Mouse (Mus musculus) forebrain, embryonic 12.5 days (tissue): ENCODE data around the gene Dip2a. TPM values are rescaled to one million over a fixed set of nuclear protein-coding genes. Genes with fewer than 3 reads are reported as not detected.

Experiments
- ATAC-seq: fragments of 200-750 bp; cut with Nextera tagmentation; 2 replicates; pipeline ENCODE4 v1.8.0; 2017; ENCODE audit warnings: moderate TSS enrichment; ENCODE audit not compliant: low FRiP score
- H3K27ac ChIP-seq: fragments of 300-500 bp; sonication (generic); 2 replicates; pipeline ENCODE4 v1.5.1; 2016; ENCODE audit warnings: mild to moderate bottlenecking
- H3K27me3 ChIP-seq: fragments of 300-500 bp; sonication (generic); 2 replicates; pipeline ENCODE4 v1.6.1; 2016; ENCODE audit warnings: mild to moderate bottlenecking
- H3K36me3 ChIP-seq: fragments of 300-500 bp; sonication (generic); replicated peaks from 2 replicates; pipeline ENCODE4 v1.6.1; 2016; ENCODE audit warnings: mild to moderate bottlenecking
- H3K4me1 ChIP-seq: fragments of 300-500 bp; sonication (generic); 2 replicates; pipeline ENCODE4 v1.6.1; 2016
- H3K4me2 ChIP-seq: fragments of 300-500 bp; sonication (generic); 2 replicates; pipeline ENCODE4 v1.6.1; 2016; ENCODE audit warnings: mild to moderate bottlenecking, moderate library complexity
- H3K4me3 ChIP-seq: fragments of 300-500 bp; sonication (generic); replicated peaks from 2 replicates; pipeline ENCODE4 v1.5.1; 2016; ENCODE audit warnings: mild to moderate bottlenecking
- H3K9ac ChIP-seq: fragments of 300-500 bp; sonication (generic); 2 replicates; pipeline ENCODE4 v1.6.1; 2016; ENCODE audit warnings: mild to moderate bottlenecking
- H3K9me3 ChIP-seq: fragments of 300-500 bp; sonication (generic); 2 replicates; pipeline ENCODE4 v1.6.1; 2016
- WGBS: fragments of 180-500 bp; shearing (Covaris S2); methylation state at CpG from one replicate; pipeline ENCODE4 v1.1.7; 2016; 5-methylcytosine and 5-hydroxymethylcytosine counted together
- polyA plus RNA-seq: library from polyadenylated mRNA; unstranded; fragments of >200 nt; fragmentation: Nextera tagmentation; extraction: Ambion mirVana; gene quantifications from 2 replicates; pipeline ENCODE4 v1.2.1, GENCODE M21; 2016

Gene Dip2a
- polyA plus RNA-seq, 1 experiment from 2014 or later, result 11.1 TPM

DNA sequence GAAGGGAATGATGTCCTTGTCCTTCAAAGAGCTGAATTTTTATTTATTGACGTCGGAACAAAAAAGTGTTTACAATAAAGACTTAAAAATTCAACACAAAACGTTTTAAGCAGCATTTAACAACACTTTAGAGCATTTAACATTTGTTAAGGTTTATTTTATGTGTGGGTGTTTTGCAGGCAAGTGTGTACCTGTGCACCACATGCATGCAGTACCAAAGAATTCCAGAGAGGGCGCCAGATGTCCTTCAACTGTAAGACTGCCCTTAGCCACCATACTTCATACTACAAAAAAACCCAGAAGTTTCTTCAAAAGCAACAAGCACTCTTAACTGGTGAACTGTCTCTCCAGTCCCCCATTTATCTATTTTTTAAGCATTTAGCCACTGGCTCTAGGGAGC is 1.5 kb upstream of the Dip2a start:
- H3K4me2 ChIP-seq, result no peak overlapping the region

DNA sequence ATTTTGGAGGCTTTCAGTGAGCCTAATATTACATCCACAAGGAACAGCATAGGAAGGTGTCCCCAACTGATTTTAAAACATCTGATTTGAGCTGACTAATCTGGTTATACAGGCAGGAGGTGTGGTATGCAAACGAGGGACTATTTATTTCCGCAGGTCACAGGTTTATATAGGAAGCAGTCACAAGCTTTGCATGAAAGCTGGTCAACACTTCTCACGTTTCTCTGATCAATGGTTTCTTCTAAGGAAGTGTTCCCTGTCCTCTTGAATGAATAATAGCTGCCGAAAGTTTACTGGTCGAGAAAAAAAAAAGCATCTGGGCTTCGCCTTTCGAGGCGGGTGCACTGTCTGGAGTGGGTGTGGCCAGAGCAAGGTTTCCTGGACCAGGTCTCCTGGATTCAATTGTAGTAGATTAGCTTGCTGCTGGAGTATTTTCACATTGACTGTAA is 976 bp upstream of the Dip2a start:
- Histone ChIP-seq H3K36me3 (peaks cover 18% of the 10 kb centered on the region), H3K27ac (no peak overlapping the region), H3K27me3 (peaks cover 3% of the 10 kb centered on the region; the same call in 1 of the 2 replicates), H3K4me1 (peaks cover 23% of the 10 kb centered on the region), H3K9me3 (no peaks in the 10 kb centered on the region), H3K4me3 (peak overlapping the region; percentile 85; the same call in 1 of the 2 replicates), H3K9ac (no peak overlapping the region), H3K4me2 (peak overlapping the region; percentile 75)
- 27% methylated on average over 8 of the region's 8 CpGs for WGBS
- no peak for ATAC-seq

More for the DNA sequence above, 1.5 kb upstream of the Dip2a start:
- H3K36me3 ChIP-seq, result peaks cover 22% of the 10 kb centered on the region
- WGBS, result 10% methylated on average over 4 of the region's 4 CpGs
- H3K27ac ChIP-seq, result no peak overlapping the region
- H3K9me3 ChIP-seq, result no peaks in the 10 kb centered on the region
- peaks cover 3% of the 10 kb centered on the region; the same call in 1 of the 2 replicates for H3K27me3 ChIP-seq
- H3K9ac ChIP-seq, result no peak overlapping the region
- ATAC-seq, result no peak
- no peak overlapping the region for H3K4me3 ChIP-seq
- H3K4me1 ChIP-seq, result peaks cover 23% of the 10 kb centered on the region

DNA sequence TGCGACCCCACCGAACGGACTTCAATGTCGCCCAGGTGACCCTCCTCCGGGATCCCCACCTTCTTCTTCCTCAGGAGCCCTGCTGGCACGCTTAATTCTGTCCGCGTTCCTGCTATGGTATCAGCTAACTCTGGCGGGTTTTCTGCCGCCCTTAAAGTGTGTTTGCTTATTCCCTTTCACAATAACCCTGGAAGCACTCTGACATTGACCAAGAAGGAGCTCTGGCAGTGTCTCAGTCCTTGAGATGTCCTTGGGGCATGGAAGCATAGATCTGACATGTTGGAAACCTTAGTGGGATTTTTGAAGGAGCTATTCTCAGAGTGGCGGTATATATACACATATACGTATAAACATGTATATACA is 430 bp upstream of the Dip2a start:
- peaks cover 23% of the 10 kb centered on the region for H3K4me1 ChIP-seq
- no peak for ATAC-seq
- H3K4me2 ChIP-seq, result peak overlapping the region; percentile 75
- no peaks in the 10 kb centered on the region for H3K9me3 ChIP-seq
- peak overlapping the region; percentile 91 for H3K9ac ChIP-seq
- H3K36me3 ChIP-seq, result peaks cover 13% of the 10 kb centered on the region
- H3K27me3 ChIP-seq, result peaks cover 3% of the 10 kb centered on the region; the same call in 1 of the 2 replicates
- H3K27ac ChIP-seq, result 0 out of 2 replicates have a peak overlapping the region, but pooled peaks have one; percentile 25
- 9% methylated on average over 12 of the region's 12 CpGs for WGBS
- H3K4me3 ChIP-seq, result peak overlapping the region; percentile 85

DNA sequence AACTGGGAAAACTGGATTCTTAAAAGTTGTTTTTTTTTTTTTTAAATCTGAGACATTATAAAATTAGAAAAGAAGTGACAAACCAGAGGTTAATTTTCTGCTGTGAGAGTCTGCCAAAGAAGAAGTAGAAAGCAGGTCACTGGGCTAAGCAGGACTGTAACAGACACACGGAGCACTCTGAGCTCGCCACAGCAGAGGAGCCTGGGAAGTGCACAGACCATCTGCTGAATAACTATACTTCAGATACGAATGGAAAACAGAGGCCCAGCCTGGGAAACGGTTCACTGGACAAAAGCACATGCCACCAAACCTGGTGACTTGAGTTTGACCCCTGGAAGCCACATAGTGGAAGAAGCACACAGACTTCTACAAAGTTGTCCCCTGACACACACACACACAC is 10.7 kb downstream of the Dip2a start:
- Histone ChIP-seq H3K36me3 (no peaks in the 10 kb centered on the region), H3K4me3 (no peak overlapping the region), H3K9me3 (no peaks in the 10 kb centered on the region), H3K27ac (no peak overlapping the region), H3K4me1 (peaks cover 4% of the 10 kb centered on the region), H3K9ac (no peak overlapping the region), H3K27me3 (no peaks in the 10 kb centered on the region), H3K4me2 (no peak overlapping the region)
- 42% methylated on average over 4 of the region's 4 CpGs for WGBS
- no peak for ATAC-seq

DNA sequence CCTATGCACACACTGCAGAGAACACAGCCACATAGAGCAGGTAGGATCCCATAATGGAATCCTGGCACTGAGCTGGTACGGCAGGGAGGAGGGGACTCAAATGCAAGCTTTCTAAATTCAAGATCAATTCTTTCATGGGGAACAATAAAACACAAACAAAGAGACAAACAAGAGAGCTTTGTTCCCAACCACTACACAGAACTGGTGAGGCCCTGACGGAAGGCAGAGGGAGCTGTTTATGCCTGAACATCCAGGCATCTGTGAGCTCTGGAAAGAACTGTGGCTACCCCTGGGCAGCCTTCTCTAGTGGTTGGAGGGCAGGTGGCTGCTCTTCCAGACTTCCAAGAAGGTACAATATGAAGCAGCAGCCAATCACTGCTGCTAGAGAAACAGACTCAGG is 13.1 kb downstream of the Dip2a start:
- Histone ChIP-seq H3K27me3 (no peaks in the 10 kb centered on the region), H3K4me3 (no peak overlapping the region), H3K4me1 (peaks cover 4% of the 10 kb centered on the region), H3K9ac (no peak overlapping the region), H3K36me3 (no peaks in the 10 kb centered on the region), H3K27ac (no peak overlapping the region), H3K9me3 (no peaks in the 10 kb centered on the region), H3K4me2 (no peak overlapping the region)
- WGBS, result 32% methylated on average over 2 of the region's 2 CpGs
- ATAC-seq, result no peak

DNA sequence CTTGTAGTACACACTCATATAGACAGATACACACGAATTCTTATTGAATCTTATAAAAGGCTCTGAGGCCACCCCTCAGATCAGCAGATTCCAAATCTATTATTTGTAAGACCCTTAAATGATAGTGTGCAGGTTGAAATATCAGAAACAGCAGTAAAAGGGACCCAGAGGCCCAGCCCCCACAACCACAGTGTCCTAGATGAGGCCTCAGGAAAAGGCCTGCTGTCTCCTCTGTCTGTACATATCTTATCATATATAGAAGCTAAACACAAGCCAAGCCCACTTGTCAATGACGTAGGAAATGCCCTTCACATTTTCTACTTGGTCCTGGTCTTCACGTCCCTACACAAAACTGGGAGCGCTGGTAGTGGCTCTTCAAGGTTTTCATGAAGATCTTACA is 16.0 kb downstream of the Dip2a start:
- Histone ChIP-seq H3K27ac (no peak overlapping the region), H3K9me3 (no peaks in the 10 kb centered on the region), H3K4me2 (no peak overlapping the region), H3K27me3 (no peaks in the 10 kb centered on the region), H3K4me3 (no peak overlapping the region), H3K36me3 (no peaks in the 10 kb centered on the region), H3K4me1 (peaks cover 4% of the 10 kb centered on the region; the same call in 1 of the 2 replicates), H3K9ac (no peak overlapping the region)
- no peak for ATAC-seq
- 89% methylated on average over 4 of the region's 4 CpGs for WGBS

DNA sequence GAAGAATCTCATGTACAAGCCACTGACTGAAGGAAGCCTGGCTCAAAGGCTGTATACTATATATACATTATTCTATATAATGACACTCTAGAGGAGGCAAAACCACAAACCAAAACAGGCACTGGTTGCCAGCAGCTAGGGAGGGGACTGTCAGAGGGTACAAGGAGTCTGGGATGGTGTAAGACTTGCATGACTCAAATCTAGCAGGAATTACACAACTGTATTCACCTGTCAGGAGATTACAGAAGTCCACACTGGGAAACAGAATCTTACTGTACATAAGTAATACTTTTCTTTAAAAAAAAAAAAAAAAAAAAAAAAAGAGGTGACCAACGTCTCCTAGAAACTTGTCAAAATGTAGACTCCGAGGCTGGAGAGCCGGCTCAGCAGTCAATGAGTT is 16.5 kb downstream of the Dip2a start:
- H3K27me3 ChIP-seq, result no peaks in the 10 kb centered on the region
- no peak overlapping the region for H3K4me3 ChIP-seq
- no peak overlapping the region for H3K27ac ChIP-seq
- ATAC-seq, result no peak
- WGBS, result 93% methylated on average over 3 of the region's 3 CpGs
- H3K36me3 ChIP-seq, result no peaks in the 10 kb centered on the region
- no peak overlapping the region for H3K9ac ChIP-seq
- peaks cover 4% of the 10 kb centered on the region; the same call in 1 of the 2 replicates for H3K4me1 ChIP-seq
- no peak overlapping the region for H3K4me2 ChIP-seq
- H3K9me3 ChIP-seq, result no peaks in the 10 kb centered on the region

DNA sequence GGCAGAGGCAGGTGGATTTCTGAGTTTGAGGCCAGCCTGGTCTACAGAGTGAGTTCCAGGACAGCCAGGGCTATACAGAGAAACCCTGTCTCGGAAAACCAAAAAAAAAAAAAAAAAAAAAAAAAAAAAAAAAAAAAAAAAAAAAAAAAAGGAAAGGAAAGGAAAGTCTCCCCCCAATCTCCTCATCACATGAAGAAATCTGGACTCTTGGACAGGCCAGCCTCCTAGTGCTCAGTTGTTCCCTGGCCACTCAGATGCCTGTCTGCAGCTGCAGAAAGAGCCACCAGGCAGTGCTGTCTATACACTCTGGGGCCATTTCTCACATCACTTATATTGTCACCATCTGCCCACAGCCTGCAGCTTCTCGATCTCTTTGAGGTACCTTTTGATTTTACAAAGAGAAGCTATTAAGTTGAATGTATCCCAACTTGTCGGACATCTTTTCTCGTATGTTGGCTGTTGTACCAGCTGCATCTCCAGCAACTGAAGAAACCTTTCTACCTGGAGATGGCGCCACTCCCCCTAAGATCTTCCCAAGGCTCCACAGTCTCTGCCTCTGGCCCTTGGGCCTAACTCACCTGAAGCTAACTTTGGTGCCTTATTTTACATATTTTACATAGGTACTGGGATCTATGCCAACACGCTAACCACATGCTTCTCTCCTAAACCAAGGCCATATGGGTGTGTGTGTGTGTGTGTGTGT is 18.6 kb downstream of the Dip2a start:
- no peaks in the 10 kb centered on the region for H3K4me1 ChIP-seq
- no peak for ATAC-seq
- H3K36me3 ChIP-seq, result no peaks in the 10 kb centered on the region
- H3K9me3 ChIP-seq, result no peaks in the 10 kb centered on the region
- 70% methylated on average over 6 of the region's 6 CpGs for WGBS
- H3K4me3 ChIP-seq, result no peak overlapping the region
- H3K4me2 ChIP-seq, result no peak overlapping the region
- H3K9ac ChIP-seq, result no peak overlapping the region
- no peak overlapping the region for H3K27ac ChIP-seq
- H3K27me3 ChIP-seq, result no peaks in the 10 kb centered on the region

DNA sequence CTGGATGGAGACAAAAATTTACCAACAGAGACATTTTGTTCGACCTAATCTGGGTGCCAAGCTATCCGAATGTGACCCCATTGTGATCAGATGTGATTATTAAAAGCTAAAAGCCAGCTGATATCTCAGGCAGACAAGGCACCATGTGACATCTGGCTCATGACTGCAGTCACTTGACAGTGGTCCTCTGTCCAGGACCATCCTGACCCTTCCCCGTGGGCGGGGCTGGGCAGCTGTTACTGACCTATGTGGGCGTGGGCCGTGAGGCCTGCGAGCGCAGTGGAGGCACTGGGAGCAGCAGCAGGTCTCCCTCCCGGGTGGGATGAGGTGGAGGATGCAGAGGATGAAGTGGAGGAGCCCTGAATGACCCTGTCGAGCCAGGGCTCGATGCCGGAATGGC is 27.5 kb downstream of the Dip2a start:
- no peak overlapping the region for H3K4me3 ChIP-seq
- H3K9me3 ChIP-seq, result no peaks in the 10 kb centered on the region
- WGBS, result 89% methylated on average over 12 of the region's 12 CpGs
- no peak overlapping the region for H3K27ac ChIP-seq
- H3K27me3 ChIP-seq, result no peaks in the 10 kb centered on the region
- no peak overlapping the region for H3K9ac ChIP-seq
- no peak overlapping the region for H3K4me2 ChIP-seq
- ATAC-seq, result no peak
- no peaks in the 10 kb centered on the region for H3K4me1 ChIP-seq
- peaks cover 39% of the 10 kb centered on the region for H3K36me3 ChIP-seq

DNA sequence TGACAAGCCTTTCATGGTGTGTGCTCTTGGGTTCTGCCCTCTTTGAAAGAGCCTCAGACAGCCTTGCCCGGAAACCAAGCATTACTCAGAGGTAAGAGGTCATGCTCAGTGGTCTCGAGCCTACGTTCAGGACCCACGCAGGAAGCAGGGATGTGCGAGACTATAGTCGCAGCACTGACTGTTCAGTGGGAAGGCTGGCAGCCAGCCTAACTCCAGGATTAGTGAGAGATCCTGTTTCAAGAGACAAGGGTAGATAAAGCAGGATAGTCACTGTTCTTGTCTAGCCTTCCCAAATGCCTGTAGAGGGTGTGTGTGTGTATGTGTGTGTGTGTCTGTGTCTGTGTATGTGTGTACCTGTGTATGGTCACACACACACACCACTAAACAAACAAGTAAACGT is 28.9 kb downstream of the Dip2a start:
- no peak for ATAC-seq
- Histone ChIP-seq H3K4me3 (no peak overlapping the region), H3K9me3 (no peaks in the 10 kb centered on the region), H3K36me3 (peaks cover 47% of the 10 kb centered on the region), H3K27ac (no peak overlapping the region), H3K27me3 (no peaks in the 10 kb centered on the region), H3K4me1 (no peaks in the 10 kb centered on the region), H3K4me2 (no peak overlapping the region), H3K9ac (no peak overlapping the region)
- 86% methylated on average over 7 of the region's 7 CpGs for WGBS

DNA sequence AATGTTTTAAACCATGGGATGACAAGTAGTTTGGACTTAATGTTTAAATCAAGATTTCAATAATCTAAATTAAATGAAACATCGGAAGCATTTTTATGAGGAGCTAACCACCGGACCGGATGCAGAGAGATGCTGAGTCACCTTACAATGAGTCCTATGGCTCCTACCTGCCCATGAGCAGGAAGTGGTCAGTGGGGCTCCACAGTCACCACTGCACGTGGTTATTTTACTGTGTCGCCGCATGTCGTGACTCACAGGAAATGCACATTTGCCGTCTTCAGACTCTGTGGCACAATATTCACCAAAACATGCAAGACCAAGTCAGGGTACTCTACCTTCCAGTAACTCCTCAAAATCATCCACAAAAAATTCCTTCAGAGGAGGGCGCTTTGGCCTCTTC is 38.4 kb downstream of the Dip2a start:
- H3K27ac ChIP-seq, result no peak overlapping the region
- H3K4me3 ChIP-seq, result no peak overlapping the region
- H3K9ac ChIP-seq, result no peak overlapping the region
- no peak for ATAC-seq
- no peaks in the 10 kb centered on the region for H3K4me1 ChIP-seq
- H3K27me3 ChIP-seq, result no peaks in the 10 kb centered on the region
- WGBS, result 94% methylated on average over 9 of the region's 9 CpGs
- peaks cover 37% of the 10 kb centered on the region for H3K36me3 ChIP-seq
- no peak overlapping the region for H3K4me2 ChIP-seq
- no peaks in the 10 kb centered on the region for H3K9me3 ChIP-seq

DNA sequence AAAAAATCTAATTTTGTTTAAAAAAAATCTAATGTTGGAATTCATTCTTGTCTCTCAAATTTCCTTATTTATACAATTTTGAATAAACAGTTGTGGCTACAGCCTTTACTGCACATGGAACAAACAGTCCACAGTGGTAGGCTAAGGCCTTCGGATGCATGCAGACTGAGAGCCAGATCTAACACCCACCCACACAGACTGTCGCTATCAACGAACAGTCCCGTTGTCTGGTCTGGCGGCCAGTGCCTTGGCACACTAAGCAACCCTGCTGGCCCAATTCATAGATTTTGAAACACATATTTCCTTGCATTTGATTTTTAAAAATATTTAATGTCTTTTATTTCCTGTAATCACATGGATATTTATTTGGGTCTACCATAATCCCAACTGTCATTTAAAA is 45.0 kb downstream of the Dip2a start:
- no peak overlapping the region for H3K9ac ChIP-seq
- 94% methylated on average over 5 of the region's 5 CpGs for WGBS
- no peak overlapping the region for H3K27ac ChIP-seq
- no peak for ATAC-seq
- no peak overlapping the region for H3K4me2 ChIP-seq
- H3K36me3 ChIP-seq, result peaks cover 58% of the 10 kb centered on the region
- H3K4me1 ChIP-seq, result no peaks in the 10 kb centered on the region
- no peak overlapping the region for H3K4me3 ChIP-seq
- no peaks in the 10 kb centered on the region for H3K27me3 ChIP-seq
- H3K9me3 ChIP-seq, result no peaks in the 10 kb centered on the region

DNA sequence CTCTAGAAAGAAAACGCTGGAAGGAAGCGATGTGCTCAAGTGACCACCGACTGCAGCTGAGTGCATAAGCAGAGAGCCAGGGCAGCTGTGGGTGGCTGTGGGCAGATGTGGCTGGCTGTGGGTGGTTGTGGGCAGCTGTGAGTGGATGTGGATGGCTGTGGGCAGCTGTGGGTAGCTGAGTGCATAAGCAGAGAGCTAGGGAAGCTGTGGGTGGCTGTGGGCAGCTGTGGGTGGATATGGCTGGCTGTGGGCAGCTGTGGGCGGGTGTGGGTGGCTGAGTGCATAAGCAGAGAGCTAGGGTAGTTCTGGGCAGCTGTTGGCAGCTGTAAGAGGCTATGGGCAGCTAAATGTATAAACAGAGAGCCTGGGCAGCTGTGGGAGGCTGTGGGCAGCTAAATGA is 51.9 kb downstream of the Dip2a start:
- Histone ChIP-seq H3K4me3 (no peak overlapping the region), H3K4me2 (no peak overlapping the region), H3K4me1 (no peaks in the 10 kb centered on the region), H3K27me3 (no peaks in the 10 kb centered on the region), H3K9ac (no peak overlapping the region), H3K9me3 (no peaks in the 10 kb centered on the region), H3K27ac (no peak overlapping the region), H3K36me3 (peaks cover 86% of the 10 kb centered on the region)
- ATAC-seq, result no peak
- WGBS, result 88% methylated on average over 4 of the region's 4 CpGs
